Mouse (Mus musculus) monocyte, adult 2 months (primary cell): Measurements from ENCODE around the gene Dnlz.
"Not testable (repeated sequence)": the region's sequence is repeated elsewhere in the genome, so short reads cannot be mapped to it uniquely, and the experiment has no call there.

Experiments
- DNase-seq, 2 experiments: peaks; one replicate each; pipeline ENCODE4 v3.0.0; 2022; ENCODE audit warnings: low spot score in 2 of 2, low read depth in 1 of 2

Dnlz gene

GRCm38 (mm10) chr2:26351358-26352290, at the start of gene Dnlz:
Gene Dnlz (minus strand): TSS chr2:26352110.
- peak; percentile 73 to 82 for DNase-seq

- DNase-seq: no peak
Measured at GRCm38 (mm10) chr2:26401023-26401422, 49.1 kb upstream of the Dnlz start.

GRCm38 (mm10) chr2:26400296-26400695, 48.4 kb upstream of the Dnlz start:
- no peak for DNase-seq

- DNase-seq: no peak
Measured at GRCm38 (mm10) chr2:26399647-26400046, 47.7 kb upstream of the Dnlz start.

GRCm38 (mm10) chr2:26398978-26399377, 47.1 kb upstream of the Dnlz start:
- no peak for DNase-seq

GRCm38 (mm10) chr2:26391617-26392016, 39.7 kb upstream of the Dnlz start:
- no peak for DNase-seq

- no peak for DNase-seq
Measured at GRCm38 (mm10) chr2:26390954-26391353, 39.0 kb upstream of the Dnlz start.

GRCm38 (mm10) chr2:26389154-26389690, 37.3 kb upstream of the Dnlz start, which contains the start of the genes Entr1 and Pmpca:
Gene Entr1 (minus strand): TSS chr2:26389316.
Gene Pmpca (plus strand): TSS chr2:26389339.
- peak in 1 of 2 experiments; percentile 57 for DNase-seq

GRCm38 (mm10) chr2:26388682-26389153, 36.8 kb upstream of the Dnlz start:
- DNase-seq: no peak

GRCm38 (mm10) chr2:26387713-26388112, 35.8 kb upstream of the Dnlz start:
- DNase-seq: no peak

- DNase-seq: not testable (repeated sequence)
Measured at GRCm38 (mm10) chr2:26380871-26381270, 29.0 kb upstream of the Dnlz start.

- DNase-seq: peak in 1 of 2 experiments; percentile 50
Measured at GRCm38 (mm10) chr2:26380131-26380771, 28.3 kb upstream of the Dnlz start, which contains the start of gene Snapc4. Gene Snapc4 (minus strand): TSS chr2:26380653.

GRCm38 (mm10) chr2:26372396-26372795, 20.5 kb upstream of the Dnlz start:
- DNase-seq: no peak

GRCm38 (mm10) chr2:26368572-26368971, 16.7 kb upstream of the Dnlz start:
- no peak for DNase-seq

GRCm38 (mm10) chr2:26367911-26368310, 16.0 kb upstream of the Dnlz start:
- no peak for DNase-seq

GRCm38 (mm10) chr2:26364738-26365465, 13.0 kb upstream of the Dnlz start:
- no peak for DNase-seq

- no peak for DNase-seq
Measured at GRCm38 (mm10) chr2:26363481-26363880, 11.6 kb upstream of the Dnlz start.

GRCm38 (mm10) chr2:26362991-26363390, 11.1 kb upstream of the Dnlz start:
- DNase-seq: no peak

- peak; percentile 57 to 64 for DNase-seq
Measured at GRCm38 (mm10) chr2:26360772-26361171, 8.9 kb upstream of the Dnlz start, which contains the start of gene Card9. Gene Card9 (minus strand): TSS chr2:26360918.

GRCm38 (mm10) chr2:26359983-26360382, 8.1 kb upstream of the Dnlz start:
- DNase-seq: peak; percentile 37 to 47
